Mouse (Mus musculus): Measurements from ENCODE around the gene Smdt1. TPM values are rescaled to one million over a fixed set of nuclear protein-coding genes. Genes with fewer than 3 reads are reported as not detected.
A peak's percentile ranks its signal among the peaks of the same experiment; 100 is the strongest.
"Not testable (repeated sequence)": the region's sequence is repeated elsewhere in the genome, so short reads cannot be mapped to it uniquely, and the experiment has no call there.

Smdt1 gene
- polyA plus RNA-seq, 2 experiments from 2014 or later: 132 to 140 TPM

GRCm38 (mm10) chr15:82343368-82344287 lies 4.9 kb downstream of the Smdt1 start:
- ATAC-seq: no peak

- ATAC-seq: no peak
Measured at GRCm38 (mm10) chr15:82344971-82345370, 6.2 kb downstream of the Smdt1 start.

GRCm38 (mm10) chr15:82345820-82346470 lies 7.2 kb downstream of the Smdt1 start:
- peak; percentile 92 for ATAC-seq

- ATAC-seq: no peak
Measured at GRCm38 (mm10) chr15:82346580-82347302, 8.0 kb downstream of the Smdt1 start.

GRCm38 (mm10) chr15:82347303-82347676 lies 8.5 kb downstream of the Smdt1 start:
- ATAC-seq: no peak

GRCm38 (mm10) chr15:82347852-82348251 lies 9.1 kb downstream of the Smdt1 start:
- ATAC-seq: no peak

- ATAC-seq: no peak
Measured at GRCm38 (mm10) chr15:82348258-82348998, 9.7 kb downstream of the Smdt1 start.

GRCm38 (mm10) chr15:82348999-82349341 lies 10.2 kb downstream of the Smdt1 start:
- ATAC-seq: no peak

GRCm38 (mm10) chr15:82350349-82350748 lies 11.6 kb downstream of the Smdt1 start:
- no peak for ATAC-seq

GRCm38 (mm10) chr15:82351480-82351879 lies 12.7 kb downstream of the Smdt1 start:
- no peak for ATAC-seq

GRCm38 (mm10) chr15:82353078-82353744 lies 14.5 kb downstream of the Smdt1 start:
- ATAC-seq: no peak

- ATAC-seq: no peak
Measured at GRCm38 (mm10) chr15:82353745-82354113, 15.0 kb downstream of the Smdt1 start.

- ATAC-seq: peak; percentile 98
Measured at GRCm38 (mm10) chr15:82354126-82354945, 15.6 kb downstream of the Smdt1 start, which contains the start of gene Ndufa6. Ndufa6 (minus strand) TSS chr15:82354322.

GRCm38 (mm10) chr15:82358431-82359260 lies 19.9 kb downstream of the Smdt1 start:
- ATAC-seq: no peak

GRCm38 (mm10) chr15:82361459-82362018 lies 22.8 kb downstream of the Smdt1 start:
- no peak for ATAC-seq

- ATAC-seq: no peak
Measured at GRCm38 (mm10) chr15:82362234-82362633, 23.5 kb downstream of the Smdt1 start.

GRCm38 (mm10) chr15:82363801-82364200 lies 25.0 kb downstream of the Smdt1 start:
- ATAC-seq: not testable (repeated sequence)

- not testable (repeated sequence) for ATAC-seq
Measured at GRCm38 (mm10) chr15:82364561-82364960, 25.8 kb downstream of the Smdt1 start.

GRCm38 (mm10) chr15:82368146-82368545 lies 29.4 kb downstream of the Smdt1 start:
- ATAC-seq: no peak

- ATAC-seq: no peak
Measured at GRCm38 (mm10) chr15:82368851-82369250, 30.1 kb downstream of the Smdt1 start.
